Mouse (Mus musculus) adrenal gland, postnatal 25 days (tissue): ENCODE data around the gene Onecut3. TPM values are rescaled to one million over a fixed set of nuclear protein-coding genes. Genes with fewer than 3 reads are reported as not detected.

Experiments
- DNase-seq: peaks from one replicate; pipeline ENCODE4 v3.0.0; 2021; ENCODE audit warnings: mixed read lengths
- total RNA-seq: library from RNA; stranded (reverse); gene quantifications from 2 replicates; pipeline ENCODE4 v1.2.3, GENCODE M21; 2021

The Onecut3 gene
- total RNA-seq, 1 experiment from 2014 or later = not detected

DNA sequence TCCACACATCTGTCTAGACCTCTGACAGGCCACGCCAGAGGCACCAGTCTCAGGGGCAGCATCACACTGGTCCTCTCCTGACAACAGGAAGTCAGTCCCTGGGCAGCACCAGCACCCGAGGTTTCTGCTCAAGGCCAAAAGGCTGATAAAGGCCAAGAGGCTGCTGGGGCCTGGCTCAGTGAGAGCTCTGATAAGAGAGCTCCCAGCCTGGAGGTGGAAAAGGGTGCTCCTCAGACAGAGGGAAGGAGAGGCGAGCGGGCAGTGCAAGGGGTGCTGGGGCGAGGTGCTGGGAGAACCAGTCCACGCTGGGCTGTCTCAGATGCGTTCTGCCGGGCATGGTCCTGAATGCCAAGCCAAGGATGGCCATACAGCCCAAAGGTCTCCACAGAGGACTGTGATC lies 58.9 kb downstream of the Onecut3 start:
- no peak for DNase-seq

- DNase-seq = no peak
Measured at GRCm38 (mm10) chr10:80553997-80554396, 59.4 kb downstream of the Onecut3 start.

DNA sequence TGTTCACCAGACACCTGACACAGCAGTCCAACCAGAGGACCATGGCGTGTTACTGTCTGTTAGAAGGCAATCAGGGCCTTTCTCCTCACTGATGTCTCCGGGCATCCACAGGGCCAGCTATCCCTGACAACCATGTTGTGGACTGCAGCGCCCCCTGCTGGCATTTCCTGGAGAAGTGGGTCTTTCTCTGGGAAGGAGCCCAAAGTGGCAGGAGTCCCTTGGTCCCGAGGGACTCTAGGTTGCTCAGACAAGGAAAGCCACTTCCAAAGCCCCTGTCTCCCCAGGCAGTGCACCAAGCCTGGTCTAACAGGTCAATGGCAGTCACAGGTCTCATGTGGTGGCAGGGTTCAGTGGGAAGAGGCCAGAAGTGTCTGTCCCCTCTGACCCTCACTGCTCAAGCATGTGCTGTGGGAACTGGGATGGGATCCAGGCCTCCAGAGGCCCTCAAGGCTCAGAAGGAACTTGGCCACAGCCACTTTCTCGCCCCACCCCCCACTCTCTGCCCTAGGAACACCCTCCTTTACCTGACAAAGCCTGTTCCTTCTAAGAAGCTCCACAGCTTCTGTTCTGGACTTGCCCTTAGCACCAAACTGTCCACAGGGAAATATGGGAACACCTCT lies 62.8 kb downstream of the Onecut3 start:
- peak; percentile 92 for DNase-seq

DNA sequence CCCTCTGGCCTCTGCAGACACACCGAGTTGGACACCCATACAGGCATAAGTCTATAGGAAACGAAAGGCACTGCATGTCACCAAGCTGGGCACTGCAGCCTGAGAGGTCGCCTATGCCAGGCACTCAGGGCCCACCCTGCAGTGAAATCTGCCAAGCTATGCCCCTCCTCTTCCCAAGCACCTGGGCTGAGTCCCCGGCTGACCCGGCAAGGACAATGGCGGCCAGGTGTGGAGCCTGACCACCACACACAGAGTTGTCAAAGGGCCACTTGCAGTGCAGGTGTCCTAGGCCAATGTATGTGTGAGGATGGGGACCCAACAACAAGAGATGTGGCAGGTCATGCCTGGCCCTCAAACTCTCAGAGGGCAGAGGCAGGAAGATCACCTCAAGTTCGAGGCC lies 64.8 kb downstream of the Onecut3 start:
- DNase-seq = no peak

GRCm38 (mm10) chr10:80560621-80561020 lies 66.0 kb downstream of the Onecut3 start:
- no peak for DNase-seq

DNA sequence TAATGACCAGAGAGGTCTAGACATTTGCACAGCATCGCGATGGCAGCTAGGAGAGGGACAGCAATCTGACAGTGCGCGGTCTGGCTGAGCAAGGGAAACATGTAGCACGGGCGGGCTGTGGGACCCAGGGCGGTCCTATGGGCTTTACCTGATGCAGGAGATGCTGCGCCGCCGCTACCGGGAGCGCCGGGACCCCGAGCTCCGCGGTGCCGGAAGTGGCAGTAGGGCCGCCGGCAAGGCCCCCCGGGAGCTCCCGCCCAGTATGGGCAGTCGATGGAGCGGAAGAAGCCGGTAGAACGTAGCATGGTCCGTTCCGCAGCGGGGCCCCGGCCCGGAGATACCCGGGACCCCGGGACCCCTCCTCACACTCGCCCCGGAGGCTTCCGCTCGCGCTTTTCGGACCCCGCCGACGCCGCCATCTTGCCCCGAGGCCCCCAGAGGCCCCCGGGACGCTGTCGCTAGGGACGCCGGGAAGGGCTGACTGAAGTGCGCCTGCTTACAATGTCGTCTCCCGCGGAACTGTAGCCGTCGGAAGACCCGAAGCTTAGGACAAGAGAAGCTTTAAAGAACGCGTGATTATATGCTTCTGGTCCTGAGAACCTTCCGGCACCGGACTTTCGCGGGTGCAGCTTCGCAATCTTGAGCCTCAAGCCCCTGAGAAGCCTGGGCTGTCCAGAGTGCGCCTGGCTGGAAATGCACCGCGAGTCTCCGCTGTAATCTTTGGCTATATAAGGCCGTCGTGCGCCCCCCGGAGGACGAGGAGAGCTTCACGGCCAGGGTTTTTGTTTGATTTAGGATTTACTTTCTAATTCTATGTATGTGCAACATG lies 66.7 kb downstream of the Onecut3 start, which contains the start of gene Rexo1:
Gene Rexo1 (minus strand): TSS at position 445 of the 829 bp plus-strand sequence.
- DNase-seq = peak; percentile 91

DNA sequence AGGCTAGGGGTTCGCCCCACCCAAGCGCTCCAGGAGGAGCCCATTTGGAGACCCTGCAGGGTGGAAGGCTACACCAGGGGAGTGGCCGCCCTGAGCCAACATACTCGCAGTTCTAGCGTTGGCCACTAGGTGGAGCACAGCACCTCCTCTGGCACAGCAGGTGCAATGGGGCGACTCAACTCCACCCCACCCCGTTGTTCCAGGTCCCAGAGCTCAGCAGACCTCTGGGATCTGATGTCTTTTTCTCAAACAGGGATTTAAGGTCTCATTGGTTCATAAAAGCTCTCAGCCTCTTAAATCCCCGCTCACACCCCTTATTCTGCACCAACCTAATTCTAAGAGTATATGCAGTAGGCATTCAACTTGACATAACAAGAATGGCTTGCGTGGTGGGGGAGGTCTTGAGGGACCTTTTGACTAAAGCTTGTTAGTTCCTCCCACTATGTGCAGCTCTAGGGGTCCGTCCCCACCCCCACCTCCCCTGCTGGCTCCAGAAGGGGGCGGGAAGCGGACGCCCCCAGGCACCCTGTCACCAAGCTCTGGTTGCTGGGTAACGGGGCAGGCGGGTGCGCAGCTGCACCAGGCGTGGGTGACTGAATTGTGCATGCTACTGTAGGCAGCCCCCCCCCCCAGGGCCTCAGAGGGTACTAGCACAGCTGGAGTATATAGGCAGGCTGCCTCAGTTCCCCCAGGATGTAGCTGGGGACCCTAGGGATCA lies 71.9 kb downstream of the Onecut3 start:
- peak; percentile 84 for DNase-seq

Other genes with a start within 250 kb of the Onecut3 start
- 238 and 243 TPM in 2 replicates for gene Ndufs7, start 245.7 kb upstream of the Onecut3 start, total RNA-seq
- gene Gamt, start 233.8 kb upstream of the Onecut3 start, total RNA-seq = 326 and 398 TPM in 2 replicates
- gene Dazap1, start 233.3 kb upstream of the Onecut3 start, total RNA-seq = 111 and 117 TPM in 2 replicates
- 1,145 and 1,195 TPM in 2 replicates for gene Rps15, start 202.4 kb upstream of the Onecut3 start, total RNA-seq
- gene Apc2, start 198.9 kb upstream of the Onecut3 start, total RNA-seq = 1.4 and 3.2 TPM in 2 replicates
- 31.7 and 33.5 TPM in 2 replicates for gene 2310011J03Rik, start 174.3 kb upstream of the Onecut3 start, total RNA-seq
- gene Pcsk4, start 165.3 kb upstream of the Onecut3 start, total RNA-seq = 3.0 and 4.3 TPM in 2 replicates
- gene Reep6, start 164.9 kb upstream of the Onecut3 start, total RNA-seq = 8.0 and 12.8 TPM in 2 replicates
- gene Adamtsl5, start 146.4 kb upstream of the Onecut3 start, total RNA-seq = 8.9 and 10.4 TPM in 2 replicates
- gene Plk5, start 138.4 kb upstream of the Onecut3 start, total RNA-seq = 0.15 TPM in 1 of 2 replicates, not detected in the other
- 18.3 and 21.7 TPM in 2 replicates for gene Mex3d, start 107.2 kb upstream of the Onecut3 start, total RNA-seq
- gene Mbd3, start 95.3 kb upstream of the Onecut3 start, total RNA-seq = 127 and 139 TPM in 2 replicates
- 728 and 779 TPM in 2 replicates for gene Uqcr11, start 88.0 kb upstream of the Onecut3 start, total RNA-seq
- gene Tcf3, start 61.2 kb upstream of the Onecut3 start, total RNA-seq = 63.1 and 84.1 TPM in 2 replicates
- gene Atp8b3, start 44.3 kb downstream of the Onecut3 start, total RNA-seq = 0.29 and 0.64 TPM in 2 replicates
- gene Rexo1, start 66.7 kb downstream of the Onecut3 start, total RNA-seq = 57.4 and 63.5 TPM in 2 replicates
- 9.6 and 14.8 TPM in 2 replicates for gene Klf16, start 82.5 kb downstream of the Onecut3 start, total RNA-seq
- 87.8 and 100 TPM in 2 replicates for gene Abhd17a, start 95.5 kb downstream of the Onecut3 start, total RNA-seq
- 64.8 and 68.6 TPM in 2 replicates for gene Scamp4, start 108.0 kb downstream of the Onecut3 start, total RNA-seq
- gene Adat3, start 108.0 kb downstream of the Onecut3 start, total RNA-seq = 3.5 and 5.6 TPM in 2 replicates
- 2.3 and 3.0 TPM in 2 replicates for gene Gm49322, start 111.2 kb downstream of the Onecut3 start, total RNA-seq
- gene Csnk1g2, start 128.0 kb downstream of the Onecut3 start, total RNA-seq = 127 and 157 TPM in 2 replicates
- 68.4 and 79.2 TPM in 2 replicates for gene Btbd2, start 162.2 kb downstream of the Onecut3 start, total RNA-seq
- 155 and 164 TPM in 2 replicates for gene Mknk2, start 183.3 kb downstream of the Onecut3 start, total RNA-seq
- gene Mob3a, start 207.1 kb downstream of the Onecut3 start, total RNA-seq = 15.2 and 18.8 TPM in 2 replicates
- 21.6 and 37.1 TPM in 2 replicates for gene Izumo4, start 207.3 kb downstream of the Onecut3 start, total RNA-seq
- gene Ap3d1, start 247.4 kb downstream of the Onecut3 start, total RNA-seq = 94.4 and 102 TPM in 2 replicates